In genomic region chr7:96807281-96808058, GRCm38 (mm10) we compare ENCODE assay signal across 15 mouse cellular contexts.
A peak's percentile ranks its signal among the peaks of the same experiment; 100 is the strongest.
DNase-seq lines count a peak whose midpoint lies in the region; ATAC-seq and TF ChIP-seq lines count a peak whose summit lies in the region.
"Had no signal": no experiment of that assay in that cellular context is flagged by ENCODE, and none has a peak within 500 bp of the region (broad histone marks: within the 10 kb centered on the region; RNA-seq: fewer than 3 reads in every experiment).

No protein-coding gene starts in this region.

- no peak overlapping the region for H3K4me3 ChIP-seq in lung, embryonic 16.5 days (ENCODE audit: low read length)
- H3K4me3 ChIP-seq in lung, adult 2 months (replicated peaks; ENCODE audit: extremely low read depth, low read depth, low read length) = no peak overlapping the region
- H3K4me3 ChIP-seq in hindbrain, embryonic 12.5 days = no peak overlapping the region
- H3K4me3 ChIP-seq in midbrain, embryonic 12.5 days = no peak overlapping the region
- H3K4me3 ChIP-seq in limb, embryonic 10.5 days = no peak overlapping the region
- H3K4me3 ChIP-seq: left cerebral cortex, adult 2 months; liver, embryonic 12.5 days had no signal

- peak; percentile 64 for ATAC-seq in lung, embryonic 16.5 days (ENCODE audit: low read depth)
- ATAC-seq in hindbrain, embryonic 12.5 days (ENCODE audit: low FRiP score) = peak; percentile 51
- ATAC-seq in midbrain, embryonic 12.5 days (ENCODE audit: low FRiP score, low read depth) = peak; percentile 55
- ATAC-seq: intestine, postnatal 0 days; liver, embryonic 12.5 days had no signal

- H3K27me3 ChIP-seq in lung, embryonic 16.5 days (ENCODE audit: control insufficient read depth, insufficient read depth, low read depth, low read length) = no peaks in the 10 kb centered on the region
- no peaks in the 10 kb centered on the region for H3K27me3 ChIP-seq in hindbrain, embryonic 12.5 days
- no peaks in the 10 kb centered on the region for H3K27me3 ChIP-seq in midbrain, embryonic 12.5 days
- H3K27me3 ChIP-seq in limb, embryonic 10.5 days (ENCODE audit: low read depth, poor library complexity, severe bottlenecking) = no peaks in the 10 kb centered on the region

- peak overlapping the region; percentile 44 for H3K27ac ChIP-seq in lung, embryonic 16.5 days (ENCODE audit: low read length)
- peak overlapping the region; percentile 57 for H3K27ac ChIP-seq in hindbrain, embryonic 12.5 days
- H3K27ac ChIP-seq in midbrain, embryonic 12.5 days (replicated peaks) = peak overlapping the region; percentile 54
- H3K27ac ChIP-seq in limb, embryonic 10.5 days = no peak overlapping the region
- H3K27ac ChIP-seq: left cerebral cortex, adult 2 months; liver, embryonic 12.5 days had no signal

- TF ChIP-seq CTCF in lung, adult 2 months (IDR thresholded peaks at IDR 0.05; ENCODE audit: insufficient read depth, low read length) = no peak

- H3K36me3 ChIP-seq in lung, embryonic 16.5 days (ENCODE audit: control insufficient read depth, insufficient read depth, low read length) = no peaks in the 10 kb centered on the region; the same call in 1 of the 2 replicates
- H3K36me3 ChIP-seq in hindbrain, embryonic 12.5 days = peaks cover 2% of the 10 kb centered on the region; the same call in 1 of the 2 replicates
- H3K36me3 ChIP-seq in midbrain, embryonic 12.5 days = peaks cover 8% of the 10 kb centered on the region; the same call in 1 of the 2 replicates
- H3K36me3 ChIP-seq in limb, embryonic 10.5 days = peaks cover 45% of the 10 kb centered on the region
- H3K36me3 ChIP-seq: liver, embryonic 12.5 days had no signal

- H3K9ac ChIP-seq in lung, embryonic 16.5 days (ENCODE audit: low read length) = no peak overlapping the region
- H3K9ac ChIP-seq in hindbrain, embryonic 12.5 days = no peak overlapping the region
- no peak overlapping the region for H3K9ac ChIP-seq in midbrain, embryonic 12.5 days (replicated peaks)
- H3K9ac ChIP-seq: liver, embryonic 12.5 days had no signal

- intact Hi-C loops in heart, postnatal 10 days (cut with DNase I) = no loop called here

- H3K9me3 ChIP-seq in lung, embryonic 16.5 days (ENCODE audit: control insufficient read depth, low read length) = no peaks in the 10 kb centered on the region
- no peaks in the 10 kb centered on the region for H3K9me3 ChIP-seq in hindbrain, embryonic 12.5 days (replicated peaks)
- H3K9me3 ChIP-seq in midbrain, embryonic 12.5 days = no peaks in the 10 kb centered on the region
- no peaks in the 10 kb centered on the region for H3K9me3 ChIP-seq in limb, embryonic 10.5 days (replicated peaks)
- H3K9me3 ChIP-seq: liver, embryonic 12.5 days had no signal

- no peak for DNase-seq in lung, adult 2 months
- DNase-seq in limb, embryonic 10.5 days (ENCODE audit: low spot score) = no peak
- DNase-seq in heart, postnatal 10 days = no peak
- DNase-seq in left cerebral cortex, adult 9 months (ENCODE audit: low spot score in 2 of 2) = no peak
- DNase-seq: cerebellum, adult 9-11 months; heart, adult 11 months; kidney, postnatal 36 days; right cerebral cortex, postnatal 25 days; thymus, postnatal 36 days had no signal

- no peak overlapping the region for H3K4me2 ChIP-seq in lung, embryonic 16.5 days (ENCODE audit: low read depth, low read length)
- no peak overlapping the region for H3K4me2 ChIP-seq in hindbrain, embryonic 12.5 days (replicated peaks)
- H3K4me2 ChIP-seq in midbrain, embryonic 12.5 days (replicated peaks) = no peak overlapping the region; the same call in 1 of the 2 replicates
- H3K4me2 ChIP-seq: liver, embryonic 12.5 days had no signal

- 56% methylated on average over 15 of the region's 15 CpGs for WGBS in lung, embryonic 16.5 days
- WGBS in lung, adult 2 months = 71% methylated on average over 15 of the region's 15 CpGs
- WGBS in hindbrain, embryonic 12.5 days = 50% methylated on average over 15 of the region's 15 CpGs
- 37% methylated on average over 15 of the region's 15 CpGs for WGBS in midbrain, embryonic 12.5 days
- 82% methylated on average over 15 of the region's 15 CpGs for WGBS in limb, embryonic 10.5 days

- peaks cover 5% of the 10 kb centered on the region for H3K4me1 ChIP-seq in lung, embryonic 16.5 days (replicated peaks; ENCODE audit: control insufficient read depth, insufficient read depth, low read length)
- no peaks in the 10 kb centered on the region for H3K4me1 ChIP-seq in lung, adult 2 months (ENCODE audit: control insufficient read depth, insufficient read depth, low read length)
- peaks cover 22% of the 10 kb centered on the region for H3K4me1 ChIP-seq in hindbrain, embryonic 12.5 days
- H3K4me1 ChIP-seq in midbrain, embryonic 12.5 days = peaks cover 20% of the 10 kb centered on the region
- H3K4me1 ChIP-seq in limb, embryonic 10.5 days = peaks cover 26% of the 10 kb centered on the region
- H3K4me1 ChIP-seq: liver, embryonic 12.5 days had no signal

- no peak for TF ChIP-seq POLR2A in lung, adult 2 months (IDR thresholded peaks at IDR 0.05; ENCODE audit: borderline replicate concordance, extremely low read depth, low read depth, low read length)
